In genomic region chr15:31396755-31397154, GRCm38 (mm10) we compare ENCODE assay signal across 15 mouse cellular contexts. TPM values are rescaled to one million over a fixed set of nuclear protein-coding genes. Genes with fewer than 3 reads are reported as not detected.
DNase-seq lines count a peak whose midpoint lies in the region; ATAC-seq and TF ChIP-seq lines count a peak whose summit lies in the region.
"Had no signal": no experiment of that assay in that cellular context is flagged by ENCODE, and none has a peak within 500 bp of the region (broad histone marks: within the 10 kb centered on the region; RNA-seq: fewer than 3 reads in every experiment).

No protein-coding gene starts in this region.

- no peaks in the 10 kb centered on the region for H3K27me3 ChIP-seq in heart, embryonic 13.5 days (replicated peaks)
- no peaks in the 10 kb centered on the region for H3K27me3 ChIP-seq in midbrain, embryonic 11.5 days (ENCODE audit: control insufficient read depth, insufficient read depth, low read length)
- no peaks in the 10 kb centered on the region for H3K27me3 ChIP-seq in cerebellum, adult 2 months (ENCODE audit: control insufficient read depth, insufficient read depth, low read length)
- H3K27me3 ChIP-seq: kidney, embryonic 15.5 days; liver, embryonic 12.5 days; midbrain, embryonic 12.5 days had no signal

- peak overlapping the region; percentile 25 for H3K4me2 ChIP-seq in heart, embryonic 13.5 days
- no peak overlapping the region for H3K4me2 ChIP-seq in midbrain, embryonic 11.5 days
- H3K4me2 ChIP-seq: kidney, embryonic 15.5 days; liver, embryonic 12.5 days; midbrain, embryonic 12.5 days had no signal

- 27% methylated on average over 5 of the region's 5 CpGs for WGBS in heart, embryonic 13.5 days
- WGBS in midbrain, embryonic 11.5 days = 75% methylated on average over 5 of the region's 5 CpGs
- 53% methylated on average over 5 of the region's 5 CpGs for WGBS in cerebellum, adult 2 months

- H3K9ac ChIP-seq in heart, embryonic 13.5 days = no peak overlapping the region
- no peak overlapping the region for H3K9ac ChIP-seq in midbrain, embryonic 11.5 days (ENCODE audit: low read length)
- H3K9ac ChIP-seq: kidney, embryonic 15.5 days; liver, embryonic 12.5 days; midbrain, embryonic 12.5 days had no signal

- no peaks in the 10 kb centered on the region for H3K9me3 ChIP-seq in heart, embryonic 13.5 days
- no peaks in the 10 kb centered on the region for H3K9me3 ChIP-seq in midbrain, embryonic 11.5 days (ENCODE audit: control insufficient read depth, low read length)
- H3K9me3 ChIP-seq: kidney, embryonic 15.5 days; liver, embryonic 12.5 days; midbrain, embryonic 12.5 days had no signal

- DNase-seq in gastrocnemius, adult 2 months = peak; percentile 52
- no peak for DNase-seq in gastrocnemius, postnatal 10 days
- DNase-seq in frontal cortex, adult 2 months (ENCODE audit: extremely low spot score in 1 of 2, low spot score in 1 of 2) = peak; percentile 52 to 66
- DNase-seq in left cerebral cortex, postnatal 36 days (ENCODE audit: low spot score in 2 of 2) = peak; percentile 56 to 68
- DNase-seq in layer of hippocampus, postnatal 25 days (ENCODE audit: extremely low spot score in 1 of 2, low spot score in 1 of 2) = no peak
- DNase-seq in midbrain, embryonic 11.5 days (ENCODE audit: low spot score, missing footprints) = no peak
- no peak for DNase-seq in cerebellum, adult 2 months
- DNase-seq: adrenal gland, postnatal 36 days; thymus, postnatal 14 days had no signal

- no peaks in the 10 kb centered on the region for H3K36me3 ChIP-seq in heart, embryonic 13.5 days
- no peaks in the 10 kb centered on the region for H3K36me3 ChIP-seq in midbrain, embryonic 11.5 days (ENCODE audit: control insufficient read depth, insufficient read depth, low read length)
- H3K36me3 ChIP-seq: kidney, embryonic 15.5 days; liver, embryonic 12.5 days; midbrain, embryonic 12.5 days had no signal

- intact Hi-C loops in gastrocnemius, adult 2 months (cut with DNase I) = no loop called here
- intact Hi-C loops in left cerebral cortex, postnatal 36 days (cut with DNase I) = loop anchor here (1.0 kb wide), 1 partner anchor 59 kb away; no protein-coding TSS in a partner anchor

- ATAC-seq in heart, embryonic 13.5 days (ENCODE audit: extremely low read depth, insufficient number of reproducible peaks, low FRiP score, low TSS enrichment) = peak; percentile 58; the same call in 1 of the 2 replicates
- no peak for ATAC-seq in midbrain, embryonic 11.5 days (ENCODE audit: low FRiP score)
- ATAC-seq: liver, embryonic 12.5 days; lung, postnatal 0 days had no signal

- no peak for TF ChIP-seq CTCF in gastrocnemius, adult 2 months (IDR thresholded peaks at IDR 0.05)
- no peak for TF ChIP-seq CTCF in cerebellum, adult 2 months (IDR thresholded peaks at IDR 0.05; ENCODE audit: borderline replicate concordance, insufficient read depth, low read depth, low read length)

- H3K27ac ChIP-seq in gastrocnemius, adult 2 months = peak overlapping the region; percentile 70
- H3K27ac ChIP-seq in heart, embryonic 13.5 days (replicated peaks) = peak overlapping the region; percentile 92
- no peak overlapping the region for H3K27ac ChIP-seq in midbrain, embryonic 11.5 days (ENCODE audit: low read depth, low read length)
- H3K27ac ChIP-seq in cerebellum, adult 2 months (ENCODE audit: insufficient read depth, low read length) = no peak overlapping the region
- H3K27ac ChIP-seq: kidney, embryonic 15.5 days; liver, embryonic 12.5 days; midbrain, embryonic 12.5 days had no signal

- peaks cover 57% of the 10 kb centered on the region for H3K4me1 ChIP-seq in heart, embryonic 13.5 days
- H3K4me1 ChIP-seq in midbrain, embryonic 11.5 days (ENCODE audit: control insufficient read depth, insufficient read depth, low read length) = no peaks in the 10 kb centered on the region
- H3K4me1 ChIP-seq in cerebellum, adult 2 months (ENCODE audit: control insufficient read depth, insufficient read depth, low read length) = no peaks in the 10 kb centered on the region; the same call in none of the 2 replicates
- H3K4me1 ChIP-seq: liver, embryonic 12.5 days had no signal

- no peak overlapping the region for H3K4me3 ChIP-seq in gastrocnemius, adult 2 months
- no peak overlapping the region for H3K4me3 ChIP-seq in heart, embryonic 13.5 days
- no peak overlapping the region for H3K4me3 ChIP-seq in midbrain, embryonic 11.5 days (ENCODE audit: low read depth, low read length)
- no peak overlapping the region for H3K4me3 ChIP-seq in cerebellum, adult 2 months (replicated peaks; ENCODE audit: insufficient read depth, low read depth, low read length)
- H3K4me3 ChIP-seq: erythroblast, embryonic 14.5 days; kidney, embryonic 15.5 days; liver, embryonic 12.5 days; midbrain, embryonic 12.5 days had no signal

- TF ChIP-seq POLR2A in cerebellum, adult 2 months (IDR thresholded peaks at IDR 0.05; ENCODE audit: borderline replicate concordance, insufficient read depth, low read length) = no peak

RNA-seq across cellular contexts. Expression of gene Ankrd33b, which starts 29.2 kb away (rescaled TPM):
- total RNA-seq in gastrocnemius, adult 2 months (2021) = 10 to 100 TPM; 11.9 to 31.5 TPM
- 1 to 10 TPM; 5.5 to 5.8 TPM for total RNA-seq in gastrocnemius, postnatal 10 days (2021)
- 25.4 and 26.0 TPM in 2 replicates for polyA plus RNA-seq in frontal cortex, adult 2 months (2012; rRNA removed)
- 1.8 and 2.1 TPM in 2 replicates for polyA plus RNA-seq in heart, embryonic 13.5 days (2015; fragmentation: Nextera tagmentation; extraction: Ambion mirVana)
- 10 to 100 TPM; 70.4 to 76.4 TPM for total RNA-seq in left cerebral cortex, postnatal 36 days (2021)
- 10 to 100 TPM; 45.8 to 52.8 TPM for total RNA-seq in layer of hippocampus, postnatal 25 days (2021)
- polyA plus RNA-seq in midbrain, embryonic 11.5 days (2014; fragmentation: Nextera tagmentation; extraction: Ambion mirVana) = 0.57 and 0.61 TPM in 2 replicates
- polyA plus RNA-seq in cerebellum, adult 2 months (2012; rRNA removed) = 3.5 and 4.0 TPM in 2 replicates

RNA-seq across cellular contexts. Expression of gene Ropn1l, which starts 56.8 kb away (rescaled TPM):
- not detected for total RNA-seq in gastrocnemius, adult 2 months (2021)
- under 1 TPM in 1 of 2 experiments, not detected in 1; 0.38 TPM for total RNA-seq in gastrocnemius, postnatal 10 days (2021)
- 0.88 and 1.5 TPM in 2 replicates for polyA plus RNA-seq in frontal cortex, adult 2 months (2012; rRNA removed)
- 1.7 and 2.0 TPM in 2 replicates for polyA plus RNA-seq in heart, embryonic 13.5 days (2015; fragmentation: Nextera tagmentation; extraction: Ambion mirVana)
- under 1 TPM; 0.57 to 0.79 TPM for total RNA-seq in left cerebral cortex, postnatal 36 days (2021)
- total RNA-seq in layer of hippocampus, postnatal 25 days (2021) = 1 to 10 TPM; 1.3 to 1.5 TPM
- polyA plus RNA-seq in midbrain, embryonic 11.5 days (2014; fragmentation: Nextera tagmentation; extraction: Ambion mirVana) = 3.2 and 4.0 TPM in 2 replicates
- polyA plus RNA-seq in cerebellum, adult 2 months (2012; rRNA removed) = 1.3 TPM in 2 replicates

Comparison
In these comparisons a context has a peak if more than half of its experiments do, and no peak if none do; other contexts are left out.
1. DNase-seq: peak in gastrocnemius, adult 2 months (single experiment), frontal cortex, adult 2 months (2 of 2) and left cerebral cortex, postnatal 36 days (2 of 2); none in gastrocnemius, postnatal 10 days (single experiment), layer of hippocampus, postnatal 25 days (0 of 2), midbrain, embryonic 11.5 days (single experiment) and cerebellum, adult 2 months (0 of 2).
2. H3K27ac ChIP-seq: peak in gastrocnemius, adult 2 months (single experiment) and heart, embryonic 13.5 days (single experiment); none in midbrain, embryonic 11.5 days (single experiment) and cerebellum, adult 2 months (single experiment).